Mouse (Mus musculus): ENCODE data around the gene Ndufs1.

DNA sequence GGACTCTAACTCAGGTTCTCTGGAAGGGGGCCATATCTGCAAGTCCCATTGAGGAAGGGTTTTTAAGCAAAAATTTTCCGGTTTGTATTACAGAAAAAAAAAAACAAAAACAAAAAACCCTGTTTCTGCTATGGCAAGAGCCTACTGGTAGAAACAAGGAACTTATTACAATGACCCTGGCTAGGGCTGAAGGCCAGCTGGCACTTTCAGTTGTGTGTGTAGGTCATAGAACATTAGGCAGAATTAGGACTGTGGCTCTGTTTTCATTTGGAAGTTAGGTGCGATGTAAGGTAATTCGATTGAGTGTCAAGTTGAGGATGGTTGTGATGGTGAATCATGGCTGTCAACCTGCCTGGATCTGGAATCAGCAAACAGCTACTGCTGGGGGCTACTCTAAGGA lies 11.9 kb upstream of the Ndufs1 start:
- no peak for TF ChIP-seq POLR2A (IDR thresholded peaks at IDR 0.05; ENCODE audit: insufficient read depth, low read depth, low read length)
- no peak for TF ChIP-seq CTCF (IDR thresholded peaks at IDR 0.05; ENCODE audit: insufficient read depth, low read depth, low read length)
